Mouse (Mus musculus): ENCODE data around the gene Zfp275. TPM values are rescaled to one million over a fixed set of nuclear protein-coding genes. Genes with fewer than 3 reads are reported as not detected.
"Not testable (repeated sequence)": the region's sequence is repeated elsewhere in the genome, so short reads cannot be mapped to it uniquely, and the experiment has no call there.

The Zfp275 gene
- total RNA-seq (2021) = 1 to 10 TPM; 4.8 to 6.2 TPM
- polyA plus RNA-seq (2012; rRNA removed) = 7.5 and 11.2 TPM in 2 replicates
- long read RNA-seq, partial matches to known transcripts = 0 of 1 reads
- long read RNA-seq, other reads (novel, unspliced or antisense) = 1 of 1 reads

GRCm38 (mm10) chrX:73342483-73342895 is at the start of gene Zfp275:
Gene Zfp275, plus strand, starts transcription at chrX:73342621.
- no peaks in the 10 kb centered on the region for H3K79me2 ChIP-seq (replicated peaks; ENCODE audit: control insufficient read depth, insufficient read depth, low read length)
- H3K27ac ChIP-seq = peak within 1 kb of the TSS; percentile 67
- no peaks in the 10 kb centered on the region for H3K36me3 ChIP-seq (ENCODE audit: control insufficient read depth, insufficient read depth, low read length)
- peak within 1 kb of the TSS; percentile 93 for H3K9ac ChIP-seq (ENCODE audit: low read depth, low read length)
- no peaks in the 10 kb centered on the region for H3K27me3 ChIP-seq (ENCODE audit: control insufficient read depth, insufficient read depth, low read length)
- peak within 1 kb of the TSS; percentile 57 for H3K4me3 ChIP-seq
- no peaks in the 10 kb centered on the region for H3K4me1 ChIP-seq (ENCODE audit: control insufficient read depth, insufficient read depth, low read length)
- WGBS = 9% methylated on average over 37 of the region's 37 CpGs
- intact Hi-C loops (cut with DNase I) = loop anchor here (10.0 kb wide), 1 partner anchor 118 kb away; the partner anchor contains the start of gene F8a
- DNase-seq = peak; percentile 82 to 88
- TF ChIP-seq EP300 (IDR thresholded peaks at IDR 0.05; ENCODE audit: insufficient read depth, low read depth, low read length) (no peak), POLR2A (IDR thresholded peaks at IDR 0.05; ENCODE audit: insufficient read depth, low read depth, low read length) (peak; percentile 42; the same call in 1 of the 2 replicates)

GRCm38 (mm10) chrX:73292876-73293275 is 49.5 kb upstream of the Zfp275 start, which contains the start of the genes Xlr5a and Xlr5c:
Gene Xlr5a, minus strand, starts transcription at chrX:73292976.
Gene Xlr5c, minus strand, starts transcription at chrX:73292976.
- H3K4me3 ChIP-seq; H3K27ac ChIP-seq; H3K4me1 ChIP-seq (ENCODE audit: control insufficient read depth, insufficient read depth, low read length); DNase-seq; H3K27me3 ChIP-seq (ENCODE audit: control insufficient read depth, insufficient read depth, low read length); H3K36me3 ChIP-seq (ENCODE audit: control insufficient read depth, insufficient read depth, low read length); intact Hi-C loops (cut with DNase I); H3K79me2 ChIP-seq (replicated peaks; ENCODE audit: control insufficient read depth, insufficient read depth, low read length); H3K9ac ChIP-seq (ENCODE audit: low read depth, low read length): not testable (repeated sequence)
- WGBS = 90% methylated on average over 16 of the region's 17 CpGs

- H3K79me2 ChIP-seq (replicated peaks; ENCODE audit: control insufficient read depth, insufficient read depth, low read length); intact Hi-C loops (cut with DNase I); H3K27me3 ChIP-seq (ENCODE audit: control insufficient read depth, insufficient read depth, low read length); H3K4me3 ChIP-seq; H3K27ac ChIP-seq; DNase-seq; H3K36me3 ChIP-seq (ENCODE audit: control insufficient read depth, insufficient read depth, low read length); H3K4me1 ChIP-seq (ENCODE audit: control insufficient read depth, insufficient read depth, low read length); H3K9ac ChIP-seq (ENCODE audit: low read depth, low read length): not testable (repeated sequence)
- 57% methylated on average over 7 of the region's 10 CpGs for WGBS
Measured at GRCm38 (mm10) chrX:73295745-73296144, 46.7 kb upstream of the Zfp275 start.

GRCm38 (mm10) chrX:73312522-73312921 is 29.9 kb upstream of the Zfp275 start:
- Histone ChIP-seq H3K4me1 (ENCODE audit: control insufficient read depth, insufficient read depth, low read length) (no peaks in the 10 kb centered on the region), H3K79me2 (replicated peaks; ENCODE audit: control insufficient read depth, insufficient read depth, low read length) (no peaks in the 10 kb centered on the region), H3K27ac (no peak overlapping the region), H3K27me3 (ENCODE audit: control insufficient read depth, insufficient read depth, low read length) (no peaks in the 10 kb centered on the region), H3K4me3 (no peak overlapping the region), H3K36me3 (ENCODE audit: control insufficient read depth, insufficient read depth, low read length) (no peaks in the 10 kb centered on the region), H3K9ac (ENCODE audit: low read depth, low read length) (no peak overlapping the region)
- no peak for DNase-seq
- TF ChIP-seq POLR2A (IDR thresholded peaks at IDR 0.05; ENCODE audit: insufficient read depth, low read depth, low read length) = no peak
- TF ChIP-seq EP300 (IDR thresholded peaks at IDR 0.05; ENCODE audit: insufficient read depth, low read depth, low read length) = no peak
- TF ChIP-seq CTCF (IDR thresholded peaks at IDR 0.05) = peak; percentile 76
- intact Hi-C loops (cut with DNase I) = loop anchor here (5.0 kb wide), 2 partner anchors 120 to 140 kb away; no protein-coding TSS in a partner anchor
- 13% methylated on average over 3 of the region's 3 CpGs for WGBS

- H3K27ac ChIP-seq = no peak overlapping the region
- DNase-seq = no peak
- TF ChIP-seq POLR2A (IDR thresholded peaks at IDR 0.05; ENCODE audit: insufficient read depth, low read depth, low read length) (no peak), EP300 (IDR thresholded peaks at IDR 0.05; ENCODE audit: insufficient read depth, low read depth, low read length) (no peak), CTCF (IDR thresholded peaks at IDR 0.05) (no peak)
- H3K36me3 ChIP-seq (ENCODE audit: control insufficient read depth, insufficient read depth, low read length) = no peaks in the 10 kb centered on the region
- no peak overlapping the region for H3K4me3 ChIP-seq
- WGBS = 59% methylated on average over 3 of the region's 3 CpGs
- intact Hi-C loops (cut with DNase I) = no loop called here
- no peaks in the 10 kb centered on the region for H3K4me1 ChIP-seq (ENCODE audit: control insufficient read depth, insufficient read depth, low read length)
- H3K79me2 ChIP-seq (replicated peaks; ENCODE audit: control insufficient read depth, insufficient read depth, low read length) = no peaks in the 10 kb centered on the region
- H3K9ac ChIP-seq (ENCODE audit: low read depth, low read length) = no peak overlapping the region
- no peaks in the 10 kb centered on the region for H3K27me3 ChIP-seq (ENCODE audit: control insufficient read depth, insufficient read depth, low read length)
Measured at GRCm38 (mm10) chrX:73321029-73321428, 21.4 kb upstream of the Zfp275 start.

GRCm38 (mm10) chrX:73327215-73327614 is 15.2 kb upstream of the Zfp275 start:
- intact Hi-C loops (cut with DNase I) = no loop called here
- TF ChIP-seq POLR2A (IDR thresholded peaks at IDR 0.05; ENCODE audit: insufficient read depth, low read depth, low read length) (no peak), EP300 (IDR thresholded peaks at IDR 0.05; ENCODE audit: insufficient read depth, low read depth, low read length) (no peak), CTCF (IDR thresholded peaks at IDR 0.05) (no peak)
- no peaks in the 10 kb centered on the region for H3K36me3 ChIP-seq (ENCODE audit: control insufficient read depth, insufficient read depth, low read length)
- no peaks in the 10 kb centered on the region for H3K4me1 ChIP-seq (ENCODE audit: control insufficient read depth, insufficient read depth, low read length)
- no peaks in the 10 kb centered on the region for H3K27me3 ChIP-seq (ENCODE audit: control insufficient read depth, insufficient read depth, low read length)
- H3K9ac ChIP-seq (ENCODE audit: low read depth, low read length) = no peak overlapping the region
- H3K79me2 ChIP-seq (replicated peaks; ENCODE audit: control insufficient read depth, insufficient read depth, low read length) = no peaks in the 10 kb centered on the region
- no peak overlapping the region for H3K4me3 ChIP-seq
- no peak for DNase-seq
- WGBS = 72% methylated on average over 2 of the region's 2 CpGs
- no peak overlapping the region for H3K27ac ChIP-seq

Measured in heart, adult 2 months (tissue).